Mouse (Mus musculus) frontal cortex, postnatal 25 days (tissue): ENCODE measurements at regions not wholly inside any gene's neighbourhood (a gene's known extent, or its start where the extent isn't known, plus 50 kb on each side); places are given as distances from the start of the nearest gene placed in this dataset.

Experiments
- DNase-seq, 2 experiments: peaks; one replicate each; pipeline ENCODE4 v3.0.0; 2022; ENCODE audit warnings: low spot score in 2 of 2

GRCm38 (mm10) chr5:4697346-4698095 is 60.3 kb downstream of the Fzd1 start:
- no peak for DNase-seq

DNA sequence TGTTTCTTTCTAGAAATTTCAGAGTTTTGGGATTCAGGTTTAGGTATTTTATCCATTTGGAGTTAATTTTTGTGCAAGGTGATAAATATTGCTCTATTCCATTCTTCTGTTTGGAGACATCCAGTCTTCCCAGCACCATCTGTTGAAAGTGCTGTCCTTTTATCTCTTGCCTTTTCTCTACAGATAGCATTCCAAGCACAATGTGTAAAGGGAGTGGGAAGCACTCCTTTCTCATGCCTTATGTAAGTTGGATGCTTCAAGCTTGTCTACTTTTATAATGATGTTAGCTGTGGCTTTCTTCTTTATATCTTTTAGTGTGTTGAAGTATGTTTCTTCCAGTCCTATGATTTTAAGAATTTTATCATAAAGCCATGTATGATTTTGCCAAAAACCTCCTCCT is 61.1 kb downstream of the Fzd1 start:
- no peak for DNase-seq

GRCm38 (mm10) chr5:4689130-4689529 is 68.7 kb downstream of the Fzd1 start:
- no peak for DNase-seq

DNA sequence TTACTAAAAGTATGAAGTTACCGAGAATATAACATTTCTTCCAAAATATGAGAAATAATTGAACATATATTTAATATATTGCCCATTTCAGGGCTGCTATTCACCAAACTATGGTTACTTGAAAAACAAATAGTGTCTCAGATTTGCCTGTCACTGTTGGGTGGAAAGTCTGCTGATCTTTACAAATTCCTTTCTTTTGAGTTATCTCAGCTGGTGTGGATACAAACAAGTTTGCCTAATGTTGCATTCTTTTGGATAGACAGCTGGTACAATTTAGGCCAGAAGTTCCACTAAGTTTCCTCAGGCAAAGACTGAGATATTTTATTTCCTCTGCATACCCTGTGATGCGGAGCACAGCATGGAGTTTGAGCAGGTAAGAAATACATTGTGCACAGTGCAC is 82.5 kb downstream of the Fzd1 start:
- no peak for DNase-seq

- no peak for DNase-seq
These were observed 91.5 kb downstream of the Fzd1 start for GRCm38 (mm10) chr5:4666381-4666780.

- no peak for DNase-seq
These were observed 91.9 kb downstream of the Fzd1 start for GRCm38 (mm10) chr5:4665978-4666377.

- DNase-seq, result no peak
These were observed 92.9 kb downstream of the Fzd1 start for GRCm38 (mm10) chr5:4664918-4665317.

- DNase-seq, result no peak
These were observed 93.3 kb downstream of the Fzd1 start for GRCm38 (mm10) chr5:4664488-4664887.

DNA sequence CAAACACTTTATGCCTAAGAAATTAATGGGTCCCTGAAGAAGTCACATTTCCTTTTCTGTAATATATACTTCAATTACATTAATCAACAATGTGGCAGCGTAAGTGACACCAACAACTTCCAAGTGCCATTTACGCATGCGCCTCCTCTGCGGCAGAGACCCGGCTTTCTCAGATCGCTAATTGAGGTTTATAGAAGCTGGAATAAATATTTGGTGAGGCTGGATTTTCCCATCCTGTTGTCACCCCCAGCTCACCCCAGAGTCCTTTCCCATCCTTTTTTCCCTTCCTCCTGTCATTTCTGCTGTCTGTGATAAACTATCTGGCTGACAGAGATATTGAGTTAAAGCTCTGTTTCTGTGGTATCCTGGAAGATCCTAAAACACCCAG is 95.6 kb downstream of the Fzd1 start:
- DNase-seq, result no peak

DNA sequence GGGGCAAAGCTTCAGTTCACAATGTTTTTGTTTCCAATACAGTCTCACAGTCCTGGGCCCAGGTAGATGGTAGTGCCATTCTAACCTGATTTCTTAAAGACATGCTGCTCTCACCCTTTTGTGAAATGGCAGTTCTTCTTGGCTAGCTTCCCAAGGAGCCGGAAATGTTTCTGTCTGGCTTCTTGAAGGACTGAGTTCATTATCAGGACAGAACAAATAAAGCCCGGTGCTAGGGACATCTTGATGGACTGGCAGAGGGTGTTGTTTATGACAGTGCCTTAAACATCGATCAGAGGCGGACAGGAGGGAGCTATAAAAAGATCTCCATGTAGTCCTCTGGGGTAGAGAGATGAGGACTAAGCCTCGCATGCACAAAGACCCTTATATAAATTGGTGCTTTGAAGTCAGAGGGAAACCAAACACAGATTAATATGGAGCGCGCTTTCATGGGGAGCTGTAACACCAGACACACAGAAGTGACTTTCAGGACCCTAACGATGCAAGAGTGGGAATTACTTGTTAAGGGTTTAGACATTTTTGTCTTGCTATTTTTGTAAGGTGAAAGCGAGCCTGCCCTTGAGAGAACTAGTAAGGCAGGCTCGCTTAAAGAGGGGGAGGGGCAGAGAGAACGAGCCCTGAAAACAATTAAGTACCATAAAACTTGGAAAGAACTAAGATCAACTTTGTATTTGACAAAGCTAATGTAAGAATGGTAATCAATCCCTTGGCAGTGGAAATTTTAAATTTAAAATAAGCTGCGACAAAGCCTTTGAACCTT is 96.2 kb downstream of the Fzd1 start:
- no peak for DNase-seq

DNA sequence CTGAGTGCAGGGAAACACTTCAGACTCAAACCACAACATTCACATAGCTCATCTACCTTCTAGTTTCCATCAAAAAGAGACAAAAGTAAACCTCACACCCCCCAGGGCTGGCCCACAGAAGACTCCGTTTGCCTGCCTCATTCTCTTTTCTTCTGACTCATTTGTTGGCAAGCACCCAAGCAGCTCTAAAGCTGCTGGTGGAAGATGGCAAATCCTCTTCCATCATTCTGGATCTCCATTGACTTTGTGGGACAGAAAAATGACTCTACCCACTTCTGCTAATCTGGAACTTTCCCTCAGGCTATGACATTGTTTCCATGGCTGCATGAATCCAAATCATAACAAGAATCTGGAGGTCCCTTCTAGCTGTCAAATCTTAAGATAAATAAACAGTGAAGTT is 99.9 kb downstream of the Fzd1 start:
- no peak for DNase-seq

DNA sequence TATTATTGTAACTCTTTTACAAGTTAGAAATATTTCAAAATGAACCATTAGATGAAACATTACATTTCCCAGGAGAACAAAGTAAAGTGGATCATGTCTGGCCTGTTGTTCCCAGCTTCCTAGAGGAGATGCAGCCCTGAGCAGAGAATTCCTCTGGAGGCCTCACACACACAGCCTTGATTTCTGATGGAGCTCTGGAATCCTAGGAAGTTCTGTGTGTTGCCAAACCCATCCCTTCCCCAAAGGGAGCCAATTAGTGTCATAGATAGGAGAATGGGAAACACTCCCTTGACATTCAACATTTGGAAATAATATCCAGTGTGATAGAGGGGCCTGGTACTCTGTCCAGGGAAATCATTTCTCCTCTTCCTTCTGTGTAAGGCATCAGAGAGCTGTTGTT is 103.6 kb downstream of the Fzd1 start:
- no peak for DNase-seq

DNA sequence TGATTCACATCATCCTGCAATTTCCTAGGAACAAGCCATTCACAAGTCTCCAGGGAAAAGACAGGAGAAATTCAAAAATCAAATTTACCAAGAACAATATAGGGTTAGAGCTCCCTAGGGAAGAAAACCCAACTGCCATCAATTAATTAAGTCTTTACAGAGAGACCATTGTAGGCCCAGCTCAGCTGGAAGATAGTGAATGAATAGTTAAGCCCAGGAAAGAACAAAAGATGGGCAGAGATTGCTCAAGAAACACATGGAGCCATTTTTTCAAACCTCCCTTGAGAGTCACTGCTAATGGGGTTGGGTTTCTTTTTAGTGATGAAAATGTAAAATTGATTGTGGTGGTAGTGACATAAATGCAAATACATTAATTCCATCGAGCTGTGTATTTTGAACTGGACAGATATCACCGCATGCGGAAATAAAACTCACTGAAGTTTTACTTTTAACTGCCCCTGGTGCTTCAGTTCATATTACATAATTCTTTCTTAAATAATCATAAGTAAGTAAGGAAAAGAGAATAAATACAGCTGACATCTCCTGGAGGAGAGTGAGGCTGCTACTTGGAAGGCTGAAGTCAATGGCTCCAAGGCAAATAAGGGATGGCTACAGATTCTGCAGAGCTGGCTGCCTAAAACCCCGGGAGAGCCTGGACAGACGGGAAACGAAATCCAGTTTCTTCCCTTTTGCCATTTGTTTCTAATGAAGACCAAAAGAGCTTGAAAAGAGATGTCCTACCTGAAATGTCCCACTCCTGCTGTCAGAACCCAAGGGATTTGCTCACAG is 106.5 kb downstream of the Fzd1 start:
- DNase-seq, result no peak

DNA sequence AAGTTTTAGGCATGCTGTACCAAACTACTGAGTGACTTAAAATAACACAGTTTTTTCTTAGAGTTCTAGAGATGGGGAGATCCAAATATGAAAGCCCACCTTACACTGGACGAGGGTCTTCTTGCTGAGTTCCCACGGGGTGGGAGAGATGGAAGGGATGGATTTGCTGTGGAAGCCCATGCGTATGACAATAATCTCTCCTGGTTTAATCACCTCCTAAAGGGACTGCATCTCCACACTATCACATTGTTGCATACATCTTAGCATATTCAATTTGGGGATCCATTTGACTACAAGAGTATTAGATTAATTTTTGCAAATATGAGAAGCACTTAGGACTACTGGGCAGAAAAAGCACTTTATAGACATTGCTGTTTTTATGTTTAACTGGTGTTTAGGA is 107.1 kb downstream of the Fzd1 start:
- no peak for DNase-seq

- DNase-seq, result no peak
These were observed 107.8 kb downstream of the Fzd1 start for GRCm38 (mm10) chr5:4649858-4650556.

- DNase-seq, result no peak
These were observed 116.8 kb downstream of the Fzd1 start for GRCm38 (mm10) chr5:4641041-4641440.

- no peak for DNase-seq
These were observed 124.1 kb downstream of the Fzd1 start for GRCm38 (mm10) chr5:4633763-4634162.

DNA sequence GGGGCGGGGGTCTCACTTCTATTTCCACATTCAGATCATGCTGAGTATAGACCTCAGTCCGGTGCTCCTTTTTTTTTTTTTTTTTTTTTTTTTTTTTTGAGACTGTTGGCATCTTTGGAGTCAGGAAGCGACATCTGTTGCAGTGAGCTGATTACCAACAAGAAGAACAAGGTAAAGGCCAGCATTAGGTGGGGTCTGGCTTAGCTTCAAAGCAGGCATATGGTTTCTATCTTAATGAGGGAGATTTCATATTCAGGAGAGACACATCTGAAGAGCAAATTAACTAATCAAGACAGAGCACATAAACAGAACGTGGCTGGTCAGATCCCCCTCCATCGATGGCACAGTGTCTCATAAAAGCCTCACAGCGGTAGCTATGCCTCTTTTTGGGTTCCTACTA is 132.6 kb downstream of the Fzd1 start:
- no peak for DNase-seq

DNA sequence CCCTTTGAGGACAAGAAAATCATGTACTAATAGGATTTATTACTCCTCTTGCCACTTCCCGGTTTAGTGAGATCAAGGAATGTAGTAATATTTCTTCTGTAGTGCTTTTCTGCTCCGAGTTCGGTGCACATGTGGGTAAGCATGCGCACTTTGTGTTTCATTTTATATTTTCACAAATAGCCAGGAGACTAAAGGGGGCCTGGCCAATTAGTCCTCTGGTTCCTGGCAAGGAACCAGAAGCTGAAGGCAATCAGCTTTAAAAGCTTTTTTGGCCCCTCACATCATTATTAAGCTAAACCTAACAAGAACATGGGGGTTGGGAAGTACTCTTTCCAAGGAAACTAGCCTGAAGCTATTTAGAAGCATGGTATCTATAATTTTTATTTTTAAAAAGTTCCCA is 134.2 kb downstream of the Fzd1 start:
- DNase-seq, result no peak

DNA sequence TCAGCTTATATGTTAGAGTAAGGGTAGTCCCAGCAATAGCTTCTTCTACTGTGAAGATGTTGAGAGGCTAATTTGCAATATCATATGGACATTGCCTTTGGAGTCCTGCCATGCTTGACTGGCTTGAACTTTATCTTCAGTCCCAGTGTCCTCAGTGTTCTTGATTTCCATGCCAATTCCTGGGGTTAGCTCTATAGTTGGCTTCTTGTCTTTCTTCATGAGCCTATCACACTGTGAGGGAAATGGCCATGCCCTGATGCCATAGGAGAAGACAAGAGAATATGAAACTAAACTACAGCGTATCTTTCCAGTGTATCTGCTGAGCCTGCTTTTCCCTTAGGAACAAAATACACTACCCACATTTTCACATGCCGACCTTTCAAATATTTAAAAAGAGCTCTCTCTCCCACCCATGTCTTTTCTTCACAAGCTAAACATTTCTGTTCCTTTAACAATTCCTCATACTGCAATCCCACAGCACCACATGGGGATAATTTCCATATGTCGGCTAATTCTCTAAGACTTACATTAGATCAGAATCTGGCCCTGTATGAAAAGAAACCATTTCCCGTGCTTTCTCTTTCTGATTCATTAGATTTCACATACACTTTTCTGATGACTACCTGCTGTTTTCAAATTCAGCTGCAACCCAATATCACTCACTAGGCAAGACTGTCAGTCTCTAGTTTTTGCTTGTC is 137.2 kb downstream of the Fzd1 start:
- DNase-seq, result no peak

DNA sequence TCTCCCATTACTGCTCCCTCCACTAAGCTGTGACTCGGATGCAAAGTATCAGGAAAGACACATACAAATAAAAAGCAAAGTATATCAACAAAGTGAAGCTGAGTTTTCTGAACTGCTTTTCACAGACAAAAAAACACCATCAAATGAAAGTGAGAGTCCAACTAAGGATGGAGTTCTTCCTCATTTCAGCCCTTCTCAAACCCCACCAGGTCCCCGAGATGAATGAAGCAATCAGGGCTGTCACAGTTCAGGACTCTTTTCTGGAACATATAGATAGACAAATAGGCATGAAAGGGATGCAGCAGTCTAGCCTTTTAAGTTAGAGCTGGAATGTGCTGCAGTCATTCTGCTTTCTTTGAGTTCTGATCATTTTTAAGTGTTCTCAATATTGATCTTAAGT is 142.6 kb downstream of the Fzd1 start:
- no peak for DNase-seq
